Mouse (Mus musculus): ENCODE data around the gene Herc1. TPM values are rescaled to one million over a fixed set of nuclear protein-coding genes. Genes with fewer than 3 reads are reported as not detected.

Gene Herc1
- polyA plus RNA-seq, 1 experiment, result 62.0 TPM

GRCm38 (mm10) chr9:66352704-66353103, 2.5 kb downstream of the Herc1 start:
- TF ChIP-seq POLR2A (IDR thresholded peaks at IDR 0.05; ENCODE audit: borderline replicate concordance, insufficient read depth, low read length), result no peak
- no peak for TF ChIP-seq CTCF (IDR thresholded peaks at IDR 0.05; ENCODE audit: borderline replicate concordance, insufficient read depth, low read depth, low read length)
- DNase-seq, result no peak
- Histone ChIP-seq H3K27me3 (ENCODE audit: control insufficient read depth, insufficient read depth, low read length) (no peaks in the 10 kb centered on the region), H3K4me1 (ENCODE audit: control insufficient read depth, insufficient read depth, low read length) (peaks cover 6% of the 10 kb centered on the region), H3K27ac (ENCODE audit: insufficient read depth, low read length) (no peak overlapping the region), H3K4me3 (replicated peaks; ENCODE audit: insufficient read depth, low read depth, low read length) (no peak overlapping the region)
- WGBS, result 53% methylated on average over 2 of the region's 2 CpGs

- Histone ChIP-seq H3K4me1 (ENCODE audit: control insufficient read depth, insufficient read depth, low read length) (peaks cover 11% of the 10 kb centered on the region), H3K27me3 (ENCODE audit: control insufficient read depth, insufficient read depth, low read length) (no peaks in the 10 kb centered on the region), H3K4me3 (replicated peaks; ENCODE audit: insufficient read depth, low read depth, low read length) (no peak overlapping the region), H3K27ac (ENCODE audit: insufficient read depth, low read length) (no peak overlapping the region)
- no peak for TF ChIP-seq POLR2A (IDR thresholded peaks at IDR 0.05; ENCODE audit: borderline replicate concordance, insufficient read depth, low read length)
- no peak for TF ChIP-seq CTCF (IDR thresholded peaks at IDR 0.05; ENCODE audit: borderline replicate concordance, insufficient read depth, low read depth, low read length)
- no peak for DNase-seq
- WGBS, result 88% methylated on average over 4 of the region's 4 CpGs
These were observed 8.9 kb downstream of the Herc1 start for GRCm38 (mm10) chr9:66359135-66359534.

- Histone ChIP-seq H3K4me3 (replicated peaks; ENCODE audit: insufficient read depth, low read depth, low read length) (no peak overlapping the region), H3K4me1 (ENCODE audit: control insufficient read depth, insufficient read depth, low read length) (peaks cover 9% of the 10 kb centered on the region), H3K27ac (ENCODE audit: insufficient read depth, low read length) (no peak overlapping the region), H3K27me3 (ENCODE audit: control insufficient read depth, insufficient read depth, low read length) (no peaks in the 10 kb centered on the region)
- TF ChIP-seq CTCF (IDR thresholded peaks at IDR 0.05; ENCODE audit: borderline replicate concordance, insufficient read depth, low read depth, low read length), result no peak
- no peak for TF ChIP-seq POLR2A (IDR thresholded peaks at IDR 0.05; ENCODE audit: borderline replicate concordance, insufficient read depth, low read length)
- peak; percentile 30 to 31 for DNase-seq
- 53% methylated on average over 14 of the region's 14 CpGs for WGBS
These were observed 10.0 kb downstream of the Herc1 start for GRCm38 (mm10) chr9:66360143-66360690.

DNA sequence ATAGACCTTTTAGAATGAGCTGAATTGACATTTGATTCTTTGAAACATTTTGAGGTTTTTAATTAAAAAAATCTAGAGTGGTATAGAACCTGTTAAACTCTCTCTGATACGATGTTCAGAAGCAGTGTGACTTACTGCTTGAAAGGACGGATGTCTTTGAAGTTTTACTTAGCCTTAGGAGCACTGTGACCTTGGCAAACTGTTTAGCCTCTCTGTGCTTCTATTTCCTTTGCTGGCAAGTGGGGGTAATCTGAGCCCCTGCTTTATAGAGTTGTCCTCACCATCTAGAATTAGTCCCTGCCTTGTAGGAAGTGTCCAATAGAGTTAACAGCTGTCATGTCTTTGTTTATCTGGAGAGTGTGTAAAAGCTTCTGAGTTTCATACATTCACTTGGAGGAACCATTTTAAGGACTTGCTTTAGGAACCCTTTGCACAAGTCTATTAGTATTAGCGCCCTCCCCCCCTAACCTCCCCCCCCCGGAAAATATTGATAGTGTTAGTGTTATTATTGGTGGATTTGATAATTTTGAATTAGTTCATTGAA, 18.7 kb downstream of the Herc1 start:
- Histone ChIP-seq H3K27ac (ENCODE audit: insufficient read depth, low read length) (no peak overlapping the region), H3K4me3 (replicated peaks; ENCODE audit: insufficient read depth, low read depth, low read length) (no peak overlapping the region), H3K4me1 (ENCODE audit: control insufficient read depth, insufficient read depth, low read length) (no peaks in the 10 kb centered on the region; the same call in 1 of the 2 replicates), H3K27me3 (ENCODE audit: control insufficient read depth, insufficient read depth, low read length) (no peaks in the 10 kb centered on the region; the same call in 1 of the 2 replicates)
- 66% methylated on average over 4 of the region's 4 CpGs for WGBS
- TF ChIP-seq POLR2A (IDR thresholded peaks at IDR 0.05; ENCODE audit: borderline replicate concordance, insufficient read depth, low read length) (no peak), CTCF (IDR thresholded peaks at IDR 0.05; ENCODE audit: borderline replicate concordance, insufficient read depth, low read depth, low read length) (no peak)
- no peak for DNase-seq

DNA sequence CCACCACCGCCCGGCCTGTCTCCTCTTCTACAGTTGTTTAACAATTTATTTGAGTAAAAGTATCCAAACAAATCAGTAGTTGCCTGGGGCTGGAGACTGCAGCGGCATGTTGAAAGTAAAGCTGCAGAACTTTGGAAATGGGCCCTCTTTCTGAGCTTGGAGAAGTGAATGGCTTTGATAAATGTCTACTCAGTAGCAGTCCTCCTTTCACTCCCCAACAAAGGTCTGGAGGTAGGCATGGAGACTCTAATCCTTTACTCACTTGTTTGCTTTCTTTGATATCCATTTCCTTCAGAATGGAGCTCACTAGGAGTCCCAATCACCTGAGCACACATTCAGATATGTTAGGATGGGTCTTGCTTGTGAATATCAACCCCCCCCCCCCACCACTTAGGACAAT, 20.1 kb downstream of the Herc1 start:
- H3K4me1 ChIP-seq (ENCODE audit: control insufficient read depth, insufficient read depth, low read length), result no peaks in the 10 kb centered on the region; the same call in 1 of the 2 replicates
- H3K27me3 ChIP-seq (ENCODE audit: control insufficient read depth, insufficient read depth, low read length), result no peaks in the 10 kb centered on the region; the same call in 1 of the 2 replicates
- 90% methylated on average over 3 of the region's 3 CpGs for WGBS
- H3K4me3 ChIP-seq (replicated peaks; ENCODE audit: insufficient read depth, low read depth, low read length), result no peak overlapping the region
- TF ChIP-seq POLR2A (IDR thresholded peaks at IDR 0.05; ENCODE audit: borderline replicate concordance, insufficient read depth, low read length) (no peak), CTCF (IDR thresholded peaks at IDR 0.05; ENCODE audit: borderline replicate concordance, insufficient read depth, low read depth, low read length) (no peak)
- no peak for DNase-seq
- no peak overlapping the region for H3K27ac ChIP-seq (ENCODE audit: insufficient read depth, low read length)

DNA sequence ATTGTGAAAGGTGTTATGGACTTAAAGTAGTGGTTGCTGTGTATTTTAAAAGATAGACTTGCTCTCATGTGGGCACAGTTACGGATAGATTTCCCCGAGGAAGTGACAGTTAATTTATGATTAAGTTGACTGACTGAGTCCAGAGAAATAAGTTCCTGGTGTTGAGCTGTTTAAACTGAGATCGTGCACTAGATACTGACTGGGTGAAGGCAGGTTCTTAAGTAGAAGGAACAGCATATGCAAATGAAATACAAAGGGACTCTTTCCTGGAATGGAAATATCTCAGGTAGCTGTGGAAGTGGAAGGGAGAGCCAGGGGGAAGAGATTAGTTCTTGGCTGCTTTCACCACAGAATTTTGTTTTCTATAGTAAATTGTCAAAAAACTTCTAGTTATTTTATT, 20.6 kb downstream of the Herc1 start:
- DNase-seq, result no peak
- H3K4me1 ChIP-seq (ENCODE audit: control insufficient read depth, insufficient read depth, low read length), result no peaks in the 10 kb centered on the region; the same call in 1 of the 2 replicates
- no peaks in the 10 kb centered on the region; the same call in 1 of the 2 replicates for H3K27me3 ChIP-seq (ENCODE audit: control insufficient read depth, insufficient read depth, low read length)
- H3K27ac ChIP-seq (ENCODE audit: insufficient read depth, low read length), result no peak overlapping the region
- 81% methylated on average over 3 of the region's 3 CpGs for WGBS
- no peak overlapping the region for H3K4me3 ChIP-seq (replicated peaks; ENCODE audit: insufficient read depth, low read depth, low read length)
- TF ChIP-seq POLR2A (IDR thresholded peaks at IDR 0.05; ENCODE audit: borderline replicate concordance, insufficient read depth, low read length) (no peak), CTCF (IDR thresholded peaks at IDR 0.05; ENCODE audit: borderline replicate concordance, insufficient read depth, low read depth, low read length) (no peak)

DNA sequence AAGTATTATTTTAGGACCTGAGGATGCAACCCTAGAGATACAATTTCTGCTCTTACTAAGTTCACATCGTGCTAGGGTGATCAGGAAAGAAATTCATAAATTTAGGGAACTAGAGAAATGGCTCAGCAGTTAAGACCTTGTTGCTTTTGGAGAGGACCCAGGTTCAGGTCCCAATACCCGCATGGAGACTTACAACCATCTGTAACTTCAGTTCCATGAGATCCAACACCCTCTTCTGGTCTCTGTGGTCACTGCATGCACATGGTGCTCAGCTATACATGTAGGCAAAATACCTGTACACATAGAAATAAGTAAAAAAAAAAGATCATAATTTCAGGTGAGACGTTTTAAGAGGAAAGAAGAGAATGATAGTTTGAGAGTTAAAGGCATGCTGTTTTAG, 23.2 kb downstream of the Herc1 start:
- Histone ChIP-seq H3K27ac (ENCODE audit: insufficient read depth, low read length) (no peak overlapping the region), H3K4me3 (replicated peaks; ENCODE audit: insufficient read depth, low read depth, low read length) (no peak overlapping the region), H3K4me1 (ENCODE audit: control insufficient read depth, insufficient read depth, low read length) (no peaks in the 10 kb centered on the region; the same call in 1 of the 2 replicates), H3K27me3 (ENCODE audit: control insufficient read depth, insufficient read depth, low read length) (no peaks in the 10 kb centered on the region; the same call in 1 of the 2 replicates)
- 92% methylated on average over 3 of the region's 3 CpGs for WGBS
- no peak for DNase-seq
- TF ChIP-seq POLR2A (IDR thresholded peaks at IDR 0.05; ENCODE audit: borderline replicate concordance, insufficient read depth, low read length) (no peak), CTCF (IDR thresholded peaks at IDR 0.05; ENCODE audit: borderline replicate concordance, insufficient read depth, low read depth, low read length) (no peak)

Data from cerebellum, adult 2 months (tissue).